Mouse (Mus musculus) adipose tissue, adult 10 weeks (tissue): ENCODE results near the gene Serpina6. TPM values are rescaled to one million over a fixed set of nuclear protein-coding genes. Genes with fewer than 3 reads are reported as not detected.

ENCODE experiments used
- polyA plus RNA-seq: library from polyadenylated mRNA; stranded (reverse); fragments of 350-450 nt; fragmentation: Illumina TruSeq; extraction: RNeasy Lipid Tissue Mini Kit (QIAGEN cat#74804); gene quantifications from one replicate; pipeline ENCODE4 v1.2.3, GENCODE M21; 2014; ENCODE audit warnings: low read depth, low replicate concordance

Gene Serpina6
- not detected for polyA plus RNA-seq

DNA sequence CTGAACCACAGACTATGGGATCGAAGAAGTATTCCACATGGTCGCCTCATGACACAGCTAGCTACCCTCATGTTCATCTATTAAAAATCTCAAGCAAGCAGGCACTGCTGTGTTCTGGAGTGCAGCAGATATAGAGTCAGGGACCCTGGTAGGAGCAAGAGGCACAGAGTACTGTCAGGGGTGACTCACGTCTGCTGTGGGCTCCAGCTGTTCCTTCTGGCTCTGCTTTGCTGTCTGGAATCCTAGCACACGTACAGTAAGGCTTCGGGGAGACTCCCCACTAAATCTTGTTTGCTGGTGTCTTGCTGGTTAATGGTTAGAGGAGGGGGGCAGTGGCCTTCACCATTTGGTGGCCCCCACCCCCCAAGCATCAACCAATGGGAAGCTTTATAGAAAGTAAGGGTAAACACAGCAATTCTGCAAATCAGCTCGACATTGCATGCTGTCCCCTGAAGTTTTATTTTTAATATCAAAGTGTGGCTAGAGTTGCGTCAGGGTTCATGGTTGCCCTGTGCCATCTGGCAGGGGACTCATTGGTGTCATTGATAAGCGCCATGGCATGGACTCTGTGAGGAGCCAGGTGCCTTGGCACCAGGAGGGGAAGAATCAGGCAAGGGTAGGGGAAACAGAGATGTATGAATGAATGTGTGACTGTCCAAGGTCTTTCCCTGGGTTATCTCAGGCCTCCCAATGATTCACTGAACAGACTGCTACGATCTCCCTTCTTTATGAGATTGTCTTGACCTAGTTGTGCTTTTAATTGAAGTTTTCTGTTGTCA, at the start of gene Serpina6:
Gene Serpina6 (minus strand): TSS at position 365 of the 779 bp plus-strand sequence.

DNA sequence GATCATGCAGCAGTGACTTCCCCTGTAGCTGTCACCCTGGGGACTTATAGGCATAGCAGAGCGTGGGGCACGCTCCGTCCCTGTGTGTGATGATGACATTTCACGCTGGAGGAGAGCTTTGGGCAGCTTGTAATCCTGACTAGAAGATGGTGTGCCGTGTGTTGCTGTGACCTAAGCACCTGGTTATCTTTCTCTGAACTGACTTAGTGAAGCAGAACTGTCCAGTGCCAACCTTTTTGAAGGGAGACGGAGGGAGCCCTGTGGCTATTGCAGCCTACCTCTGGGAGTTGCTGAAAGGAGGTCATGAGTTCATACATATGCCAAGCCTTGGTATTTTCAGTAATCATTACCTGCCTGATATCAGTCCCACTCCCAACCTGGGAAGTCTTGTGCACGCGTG, 38.4 kb upstream of the Serpina6 start, which contains the start of gene Serpina1f:
Gene Serpina1f (minus strand): TSS at position 101 of the 400 bp plus-strand sequence.

DNA sequence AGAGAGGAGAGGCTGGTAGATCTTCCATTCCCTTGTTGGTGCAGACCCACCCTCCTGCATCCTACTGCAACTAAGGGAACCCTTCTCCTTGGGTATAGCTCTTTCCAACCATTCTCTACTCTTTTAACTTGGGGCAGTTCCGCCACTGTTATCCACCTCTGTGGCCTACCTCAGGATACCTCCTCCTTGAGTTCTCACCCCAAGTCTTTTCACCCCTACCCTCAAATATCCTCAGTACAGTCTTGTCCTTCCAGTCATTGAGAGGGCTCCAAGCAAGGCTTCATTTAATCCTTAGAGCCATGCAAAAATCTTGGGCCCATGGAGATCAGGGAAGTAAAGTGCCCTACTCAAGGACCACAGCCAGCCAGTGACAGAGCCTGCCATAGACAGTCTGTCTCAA, 19.0 kb upstream of the Serpina6 start, which contains the start of gene Serpina16:
Gene Serpina16 (minus strand): TSS at position 101 of the 400 bp plus-strand sequence.

DNA sequence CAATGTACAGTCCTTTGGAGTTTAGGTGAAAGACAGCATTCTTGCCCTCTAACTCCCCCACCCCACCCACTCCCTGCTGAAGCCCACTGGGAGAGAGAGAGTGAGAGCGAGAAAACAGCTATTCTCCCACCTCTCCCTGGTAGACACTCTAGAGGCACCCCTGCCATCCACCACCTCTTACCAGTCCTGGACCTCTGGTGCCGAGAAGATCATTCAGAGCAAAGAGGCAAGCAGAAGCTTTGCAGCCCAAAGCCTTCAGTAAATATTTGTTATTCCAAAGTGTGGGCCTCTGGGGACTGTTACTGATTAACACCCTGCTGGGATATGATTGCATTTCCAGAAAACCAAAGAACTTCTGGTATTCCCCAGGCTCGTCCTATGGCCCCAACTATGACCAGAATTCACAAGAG, 25.8 kb downstream of the Serpina6 start, which contains the start of gene Serpina10:
Gene Serpina10 (minus strand): TSS at position 242 of the 410 bp plus-strand sequence.

Other genes with a start within 250 kb of the Serpina6 start
- not detected for gene 9330161L09Rik, start 249.4 kb downstream of the Serpina6 start, polyA plus RNA-seq
- gene Ddx24, start 231.4 kb downstream of the Serpina6 start, polyA plus RNA-seq = 65.3 TPM
- 292 TPM for gene Ifi27, start 223.0 kb downstream of the Serpina6 start, polyA plus RNA-seq
- 1,280 TPM for gene Ifi27l2a, start 213.5 kb downstream of the Serpina6 start, polyA plus RNA-seq
- not detected for gene Ifi27l2b, start 200.0 kb downstream of the Serpina6 start, polyA plus RNA-seq
- 3.9 TPM for gene Ppp4r4, start 124.9 kb downstream of the Serpina6 start, polyA plus RNA-seq
- gene Serpina10, start 25.8 kb downstream of the Serpina6 start, polyA plus RNA-seq = not detected
- gene Serpina16, start 18.9 kb upstream of the Serpina6 start, polyA plus RNA-seq = 526 TPM
- gene Serpina1f, start 38.3 kb upstream of the Serpina6 start, polyA plus RNA-seq = 1,013 TPM
- gene Serpina1d, start 116.4 kb upstream of the Serpina6 start, polyA plus RNA-seq = 0.46 TPM
- 0.24 TPM for gene Serpina1b, start 173.2 kb upstream of the Serpina6 start, polyA plus RNA-seq
- 0.52 TPM for gene Serpina1a, start 206.3 kb upstream of the Serpina6 start, polyA plus RNA-seq
- gene Serpina1c, start 247.7 kb upstream of the Serpina6 start, polyA plus RNA-seq = not detected